Mouse (Mus musculus): ENCODE measurements around the gene Clasp2.
"Not testable (repeated sequence)": the region's sequence is repeated elsewhere in the genome, so short reads cannot be mapped to it uniquely, and the experiment has no call there.

Clasp2 gene

GRCm38 (mm10) chr9:113813086-113813485 is 71.8 kb downstream of the Clasp2 start:
- peak; percentile 49 for DNase-seq (ENCODE audit: low read depth, low spot score)

- peak; percentile 27 for DNase-seq (ENCODE audit: low read depth, low spot score)
Measured at GRCm38 (mm10) chr9:113815836-113816235, 74.6 kb downstream of the Clasp2 start.

- DNase-seq (ENCODE audit: low read depth, low spot score): peak; percentile 66
Measured at GRCm38 (mm10) chr9:113822150-113822549, 80.9 kb downstream of the Clasp2 start.

GRCm38 (mm10) chr9:113828719-113829118 is 87.4 kb downstream of the Clasp2 start:
- no peak for DNase-seq (ENCODE audit: low read depth, low spot score)

- no peak for DNase-seq (ENCODE audit: low read depth, low spot score)
Measured at GRCm38 (mm10) chr9:113830219-113830618, 88.9 kb downstream of the Clasp2 start.

- no peak for DNase-seq (ENCODE audit: low read depth, low spot score)
Measured at GRCm38 (mm10) chr9:113833481-113833880, 92.2 kb downstream of the Clasp2 start.

- peak; percentile 34 for DNase-seq (ENCODE audit: low read depth, low spot score)
Measured at GRCm38 (mm10) chr9:113837001-113837400, 95.7 kb downstream of the Clasp2 start.

GRCm38 (mm10) chr9:113837461-113837860 is 96.2 kb downstream of the Clasp2 start:
- no peak for DNase-seq (ENCODE audit: low read depth, low spot score)

GRCm38 (mm10) chr9:113844029-113844428 is 102.8 kb downstream of the Clasp2 start:
- no peak for DNase-seq (ENCODE audit: low read depth, low spot score)

GRCm38 (mm10) chr9:113855441-113855840 is 114.2 kb downstream of the Clasp2 start:
- DNase-seq (ENCODE audit: low read depth, low spot score): no peak

- DNase-seq (ENCODE audit: low read depth, low spot score): peak; percentile 50
Measured at GRCm38 (mm10) chr9:113857281-113857928, 116.1 kb downstream of the Clasp2 start.

GRCm38 (mm10) chr9:113857929-113858440 is 116.7 kb downstream of the Clasp2 start:
- DNase-seq (ENCODE audit: low read depth, low spot score): no peak

GRCm38 (mm10) chr9:113859420-113859819 is 118.1 kb downstream of the Clasp2 start:
- no peak for DNase-seq (ENCODE audit: low read depth, low spot score)

- DNase-seq (ENCODE audit: low read depth, low spot score): peak; percentile 42
Measured at GRCm38 (mm10) chr9:113863370-113863999, 122.2 kb downstream of the Clasp2 start.

GRCm38 (mm10) chr9:113867951-113868350 is 126.7 kb downstream of the Clasp2 start:
- peak; percentile 58 for DNase-seq (ENCODE audit: low read depth, low spot score)

GRCm38 (mm10) chr9:113894903-113895302 is 153.6 kb downstream of the Clasp2 start:
- no peak for DNase-seq (ENCODE audit: low read depth, low spot score)

GRCm38 (mm10) chr9:113903136-113903535 is 161.9 kb downstream of the Clasp2 start:
- peak; percentile 27 for DNase-seq (ENCODE audit: low read depth, low spot score)

- not testable (repeated sequence) for DNase-seq (ENCODE audit: low read depth, low spot score)
Measured at GRCm38 (mm10) chr9:113904315-113904714, 163.0 kb downstream of the Clasp2 start.

- DNase-seq (ENCODE audit: low read depth, low spot score): no peak
Measured at GRCm38 (mm10) chr9:113915789-113916188, 174.5 kb downstream of the Clasp2 start.

GRCm38 (mm10) chr9:113922677-113923076 is 181.4 kb downstream of the Clasp2 start:
- DNase-seq (ENCODE audit: low read depth, low spot score): no peak

GRCm38 (mm10) chr9:113924883-113925282 is 183.6 kb downstream of the Clasp2 start:
- no peak for DNase-seq (ENCODE audit: low read depth, low spot score)

GRCm38 (mm10) chr9:113928591-113928990 is 187.3 kb downstream of the Clasp2 start:
- no peak for DNase-seq (ENCODE audit: low read depth, low spot score)

- DNase-seq (ENCODE audit: low read depth, low spot score): no peak
Measured at GRCm38 (mm10) chr9:113929676-113930075, 188.4 kb downstream of the Clasp2 start.

All from brain, adult 2 months (tissue).